Mouse (Mus musculus): ENCODE results near the gene Tut1. TPM values are rescaled to one million over a fixed set of nuclear protein-coding genes. Genes with fewer than 3 reads are reported as not detected.
A peak's percentile ranks its signal among the peaks of the same experiment; 100 is the strongest.

The Tut1 gene
- polyA plus RNA-seq, 1 experiment from 2014 or later: 26.2 TPM

DNA sequence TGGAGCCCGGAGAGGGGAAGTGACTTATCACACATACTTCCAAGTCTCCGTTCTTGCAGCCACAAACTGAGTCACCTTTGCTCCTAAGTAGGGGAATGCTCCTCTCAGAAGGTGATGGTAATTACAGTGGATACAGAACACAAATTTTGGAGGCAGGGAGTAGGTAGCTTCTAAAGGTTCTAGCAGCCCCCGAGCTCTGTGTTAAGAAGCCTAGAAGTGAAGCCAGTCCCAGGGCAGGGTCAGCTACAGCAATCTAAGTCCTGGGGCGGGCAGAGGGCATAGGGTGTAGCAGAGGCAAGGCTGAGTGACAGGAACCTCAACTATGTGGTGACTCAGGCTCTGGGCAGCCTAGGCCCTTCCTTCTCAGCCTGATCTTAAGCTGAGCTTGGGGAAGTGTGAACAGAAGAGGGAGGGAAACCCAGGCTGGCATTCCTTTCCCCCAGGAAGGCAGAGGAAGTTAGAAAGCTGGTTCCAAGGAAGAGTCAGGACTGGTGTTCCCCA is 29.6 kb downstream of the Tut1 start:
- Histone ChIP-seq H3K4me1 (ENCODE audit: control insufficient read depth, insufficient read depth, low read length) (peaks cover 22% of the 10 kb centered on the region), H3K36me3 (ENCODE audit: control insufficient read depth, insufficient read depth, low read length) (peaks cover 11% of the 10 kb centered on the region), H3K9me3 (replicated peaks; ENCODE audit: control insufficient read depth, low read length, poor library complexity, severe bottlenecking) (no peaks in the 10 kb centered on the region), H3K27me3 (ENCODE audit: control insufficient read depth, insufficient read depth, low read depth, low read length) (no peaks in the 10 kb centered on the region), H3K4me3 (ENCODE audit: low read depth, low read length) (no peak overlapping the region), H3K4me2 (ENCODE audit: low read length) (no peak overlapping the region), H3K9ac (ENCODE audit: low read depth, low read length) (no peak overlapping the region), H3K27ac (ENCODE audit: low read length) (no peak overlapping the region)
- WGBS: 59% methylated on average over 4 of the region's 4 CpGs
- no peak for ATAC-seq

DNA sequence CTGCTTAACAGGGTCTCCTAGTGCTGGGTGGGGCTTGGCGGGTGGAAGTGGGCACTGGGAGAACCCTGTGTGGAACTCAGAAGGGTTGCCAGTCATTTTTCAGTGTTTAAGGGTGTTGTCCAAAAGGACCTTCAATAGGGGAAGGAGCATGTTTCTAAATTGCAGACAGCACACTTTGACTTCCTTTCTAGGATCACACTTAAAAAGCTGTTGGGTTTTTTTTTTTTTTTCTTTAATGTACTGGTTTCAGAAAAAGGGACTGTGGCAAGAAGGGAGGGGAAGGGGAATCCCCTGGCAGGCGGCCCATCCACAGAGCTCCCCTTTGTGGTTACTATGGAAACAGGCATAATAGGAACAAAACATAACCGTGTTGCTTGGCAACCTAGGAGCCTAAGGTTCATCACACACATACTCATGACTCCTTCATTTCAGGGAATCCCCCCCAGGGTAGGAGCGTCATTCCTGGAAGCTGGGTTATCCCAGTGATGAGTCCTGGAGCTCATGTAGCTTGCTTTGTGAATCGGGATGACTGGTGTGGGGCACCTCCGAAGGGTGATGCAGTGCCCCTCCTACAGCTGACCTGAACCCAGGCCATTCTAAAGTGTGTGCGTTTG is 30.7 kb downstream of the Tut1 start:
- Histone ChIP-seq H3K36me3 (ENCODE audit: control insufficient read depth, insufficient read depth, low read length) (no peaks in the 10 kb centered on the region), H3K9ac (ENCODE audit: low read depth, low read length) (no peak overlapping the region), H3K4me1 (ENCODE audit: control insufficient read depth, insufficient read depth, low read length) (peaks cover 27% of the 10 kb centered on the region), H3K27ac (ENCODE audit: low read length) (peak overlapping the region; percentile 51), H3K4me2 (ENCODE audit: low read length) (peak overlapping the region; percentile 22), H3K9me3 (replicated peaks; ENCODE audit: control insufficient read depth, low read length, poor library complexity, severe bottlenecking) (no peaks in the 10 kb centered on the region), H3K4me3 (ENCODE audit: low read depth, low read length) (no peak overlapping the region), H3K27me3 (ENCODE audit: control insufficient read depth, insufficient read depth, low read depth, low read length) (peaks cover 6% of the 10 kb centered on the region; the same call in 1 of the 2 replicates)
- peak; percentile 75 for ATAC-seq
- WGBS: 2% methylated on average over 7 of the region's 7 CpGs

DNA sequence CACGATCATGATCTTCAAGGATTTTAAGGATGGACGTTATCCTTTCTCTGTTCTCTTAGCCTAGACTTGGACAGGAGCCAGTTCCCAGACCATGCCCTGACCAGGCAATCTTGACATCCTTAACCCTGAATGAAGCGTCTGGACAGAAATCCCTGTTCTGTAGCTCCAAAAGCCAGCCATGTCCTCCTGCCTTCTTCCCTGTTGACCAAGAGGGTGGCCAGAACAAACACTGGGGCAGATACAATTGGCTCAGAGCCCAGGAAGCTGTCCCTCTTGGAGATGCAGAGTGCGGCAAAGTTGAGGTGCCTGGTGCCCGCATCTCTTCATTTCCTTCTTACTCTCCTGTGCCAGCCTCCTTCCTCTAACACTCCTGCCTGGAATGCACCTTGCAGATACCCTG is 32.2 kb downstream of the Tut1 start:
- H3K9me3 ChIP-seq (replicated peaks; ENCODE audit: control insufficient read depth, low read length, poor library complexity, severe bottlenecking): no peaks in the 10 kb centered on the region
- no peaks in the 10 kb centered on the region for H3K36me3 ChIP-seq (ENCODE audit: control insufficient read depth, insufficient read depth, low read length)
- H3K4me2 ChIP-seq (ENCODE audit: low read length): no peak overlapping the region
- H3K27ac ChIP-seq (ENCODE audit: low read length): no peak overlapping the region
- peaks cover 38% of the 10 kb centered on the region for H3K4me1 ChIP-seq (ENCODE audit: control insufficient read depth, insufficient read depth, low read length)
- ATAC-seq: no peak
- H3K27me3 ChIP-seq (ENCODE audit: control insufficient read depth, insufficient read depth, low read depth, low read length): peaks cover 13% of the 10 kb centered on the region
- no peak overlapping the region for H3K9ac ChIP-seq (ENCODE audit: low read depth, low read length)
- 69% methylated on average over 5 of the region's 5 CpGs for WGBS
- H3K4me3 ChIP-seq (ENCODE audit: low read depth, low read length): no peak overlapping the region

DNA sequence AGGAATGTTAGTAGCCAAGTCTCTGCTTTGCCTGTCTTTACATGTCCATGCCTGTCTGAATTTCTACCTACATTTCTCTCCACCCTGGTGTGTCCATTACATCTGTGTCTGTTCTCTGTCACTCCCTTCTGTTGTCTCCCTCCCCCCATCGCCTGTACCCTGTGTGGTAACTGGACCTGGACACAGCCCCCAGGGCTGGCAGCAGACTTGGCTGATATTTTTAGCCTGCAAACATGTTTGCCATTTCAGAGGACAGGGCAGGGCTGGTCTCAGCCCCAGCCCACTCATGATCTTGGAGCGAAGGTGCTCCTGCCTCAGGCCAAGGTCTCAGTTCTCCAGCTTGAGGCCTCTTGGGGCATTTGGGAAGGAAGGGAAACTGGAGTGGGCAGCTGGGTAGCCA is 34.2 kb downstream of the Tut1 start:
- WGBS: 60% methylated on average over 2 of the region's 2 CpGs
- no peak overlapping the region for H3K4me3 ChIP-seq (ENCODE audit: low read depth, low read length)
- H3K4me1 ChIP-seq (ENCODE audit: control insufficient read depth, insufficient read depth, low read length): peaks cover 35% of the 10 kb centered on the region
- H3K9ac ChIP-seq (ENCODE audit: low read depth, low read length): no peak overlapping the region
- H3K36me3 ChIP-seq (ENCODE audit: control insufficient read depth, insufficient read depth, low read length): no peaks in the 10 kb centered on the region
- H3K27ac ChIP-seq (ENCODE audit: low read length): no peak overlapping the region
- no peaks in the 10 kb centered on the region for H3K9me3 ChIP-seq (replicated peaks; ENCODE audit: control insufficient read depth, low read length, poor library complexity, severe bottlenecking)
- no peak overlapping the region for H3K4me2 ChIP-seq (ENCODE audit: low read length)
- peaks cover 13% of the 10 kb centered on the region for H3K27me3 ChIP-seq (ENCODE audit: control insufficient read depth, insufficient read depth, low read depth, low read length)
- no peak for ATAC-seq

DNA sequence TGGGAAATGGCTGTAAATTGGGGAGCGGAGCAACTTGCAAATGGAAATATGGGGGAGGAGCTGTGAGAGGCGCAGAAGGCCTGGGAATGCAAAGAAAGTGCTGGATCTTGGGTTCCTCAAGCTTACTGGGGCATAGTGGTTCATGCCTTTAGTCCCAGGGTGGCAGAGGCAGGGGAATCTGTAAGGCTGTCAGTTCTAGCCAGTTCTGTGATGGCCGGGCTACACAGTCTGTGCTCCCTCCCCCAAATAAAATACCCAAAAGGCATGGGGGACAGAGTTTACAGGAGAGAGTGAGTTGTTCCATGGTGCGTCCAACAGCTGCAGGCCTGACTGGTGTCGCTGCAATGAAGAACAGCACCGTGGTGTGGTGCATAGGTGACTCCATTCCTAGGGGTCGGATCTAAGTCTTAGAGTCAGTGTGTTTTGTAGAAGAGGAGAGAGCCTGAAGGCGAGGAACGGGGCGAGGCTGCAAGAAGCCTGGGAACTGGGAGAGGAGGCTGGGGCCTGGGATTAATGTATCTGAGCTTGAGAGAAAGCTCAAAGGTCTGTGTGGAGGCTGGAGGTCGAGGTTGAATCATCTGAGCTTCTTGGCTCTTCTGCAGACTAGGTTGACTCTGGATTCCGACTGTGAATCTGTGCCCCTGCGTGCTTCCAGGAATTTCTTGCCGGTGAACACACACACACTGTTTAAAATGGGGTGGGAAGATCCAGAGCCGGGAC is 34.9 kb downstream of the Tut1 start:
- peaks cover 13% of the 10 kb centered on the region for H3K27me3 ChIP-seq (ENCODE audit: control insufficient read depth, insufficient read depth, low read depth, low read length)
- H3K9ac ChIP-seq (ENCODE audit: low read depth, low read length): peak overlapping the region; percentile 59; the same call in 1 of the 2 replicates
- H3K36me3 ChIP-seq (ENCODE audit: control insufficient read depth, insufficient read depth, low read length): no peaks in the 10 kb centered on the region

DNA sequence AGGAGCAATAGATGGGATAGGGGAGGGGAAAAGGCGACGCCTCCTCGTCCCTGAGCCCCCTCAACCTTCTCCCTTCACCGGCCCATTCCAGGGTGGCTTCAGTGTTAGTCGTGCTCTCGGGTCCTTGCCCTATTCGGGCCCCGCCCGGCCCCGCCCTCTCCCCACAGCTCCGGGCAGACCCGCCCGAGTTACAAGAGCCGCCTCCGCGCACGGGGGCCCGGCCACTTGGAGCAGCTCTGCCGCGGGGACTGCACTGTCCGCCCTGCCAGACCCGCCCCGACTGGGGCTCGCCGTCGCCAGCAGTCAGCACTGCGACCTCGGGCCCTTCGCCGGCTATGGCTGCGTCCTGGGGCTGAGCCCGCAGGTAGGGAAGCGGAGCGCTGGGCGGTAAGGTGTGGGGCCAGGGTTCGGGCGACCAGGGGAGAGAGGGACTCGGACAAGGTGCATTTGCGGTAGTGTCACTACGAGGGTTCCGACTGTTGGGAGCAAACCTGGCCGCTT is 35.5 kb downstream of the Tut1 start, which contains the start of gene Ahnak:
Gene Ahnak (plus strand): TSS at position 219 of the 501 bp plus-strand sequence.
- peak within 1 kb of the TSS; percentile 59 for H3K9ac ChIP-seq (ENCODE audit: low read depth, low read length)
- H3K4me3 ChIP-seq (ENCODE audit: low read depth, low read length): peak within 1 kb of the TSS; percentile 41
- H3K9me3 ChIP-seq (replicated peaks; ENCODE audit: control insufficient read depth, low read length, poor library complexity, severe bottlenecking): no peaks in the 10 kb centered on the region
- 0 out of 2 replicates have a peak, but pooled peaks have one; percentile 9 for ATAC-seq
- H3K36me3 ChIP-seq (ENCODE audit: control insufficient read depth, insufficient read depth, low read length): no peaks in the 10 kb centered on the region
- H3K4me2 ChIP-seq (ENCODE audit: low read length): peak within 1 kb of the TSS; percentile 66
- H3K27ac ChIP-seq (ENCODE audit: low read length): no peak within 1 kb of the TSS
- H3K27me3 ChIP-seq (ENCODE audit: control insufficient read depth, insufficient read depth, low read depth, low read length): peaks cover 13% of the 10 kb centered on the region
- peaks cover 29% of the 10 kb centered on the region for H3K4me1 ChIP-seq (ENCODE audit: control insufficient read depth, insufficient read depth, low read length)
- WGBS: under 1% methylated on average over 36 of the region's 42 CpGs

More for the DNA sequence above, 34.9 kb downstream of the Tut1 start:
- ATAC-seq: no peak
- Histone ChIP-seq H3K9me3 (replicated peaks; ENCODE audit: control insufficient read depth, low read length, poor library complexity, severe bottlenecking) (no peaks in the 10 kb centered on the region), H3K4me2 (ENCODE audit: low read length) (peak overlapping the region; percentile 66), H3K27ac (ENCODE audit: low read length) (no peak overlapping the region), H3K4me3 (ENCODE audit: low read depth, low read length) (peak overlapping the region; percentile 41), H3K4me1 (ENCODE audit: control insufficient read depth, insufficient read depth, low read length) (peaks cover 35% of the 10 kb centered on the region)
- WGBS: 16% methylated on average over 15 of the region's 15 CpGs

DNA sequence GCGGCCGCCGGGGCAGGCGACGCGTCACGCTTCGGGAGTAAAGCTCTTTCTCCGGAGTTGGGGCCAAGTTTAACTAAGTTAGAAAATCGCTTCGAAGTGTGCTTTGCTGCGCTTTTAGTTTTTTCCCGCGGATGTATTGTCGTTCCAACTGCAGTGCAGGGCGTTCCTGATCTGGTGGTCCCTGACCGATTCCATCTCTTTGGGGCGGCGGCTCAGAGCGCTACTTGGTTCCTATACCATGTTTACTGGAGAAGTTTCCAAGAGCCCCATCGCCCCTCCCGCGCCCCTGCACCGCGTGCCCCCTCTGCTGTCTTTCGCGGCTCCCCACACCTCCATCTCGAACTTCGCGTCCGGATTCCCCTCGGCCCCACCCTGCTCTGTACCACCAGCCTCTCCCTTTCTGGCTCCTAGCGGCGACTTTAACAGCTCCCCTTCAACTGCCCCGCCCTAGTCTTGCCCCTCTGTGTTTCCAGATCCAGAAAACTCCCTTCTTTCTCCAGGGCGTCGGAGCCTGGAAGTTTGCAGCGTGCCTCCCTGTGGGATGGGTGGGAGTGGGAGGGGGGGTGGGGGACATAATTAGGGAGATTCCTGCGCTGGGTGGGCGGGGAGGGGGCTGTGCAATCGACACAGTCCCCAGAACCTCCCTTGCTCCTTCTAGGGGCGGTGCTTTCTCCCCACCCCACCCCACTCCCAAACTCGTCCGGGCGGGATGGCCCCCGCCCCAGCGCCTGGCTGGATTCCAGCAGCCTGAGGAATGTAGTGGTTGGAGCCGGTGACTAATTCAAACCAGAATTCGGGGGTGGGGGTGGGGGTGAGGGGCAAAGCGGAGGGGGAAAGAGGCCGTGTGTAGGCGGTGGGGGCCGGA is 36.2 kb downstream of the Tut1 start:
- Histone ChIP-seq H3K4me1 (ENCODE audit: control insufficient read depth, insufficient read depth, low read length) (peaks cover 23% of the 10 kb centered on the region), H3K9ac (ENCODE audit: low read depth, low read length) (peak overlapping the region; percentile 59), H3K9me3 (replicated peaks; ENCODE audit: control insufficient read depth, low read length, poor library complexity, severe bottlenecking) (no peaks in the 10 kb centered on the region), H3K36me3 (ENCODE audit: control insufficient read depth, insufficient read depth, low read length) (no peaks in the 10 kb centered on the region), H3K4me2 (ENCODE audit: low read length) (peak overlapping the region; percentile 66), H3K4me3 (ENCODE audit: low read depth, low read length) (peak overlapping the region; percentile 41), H3K27me3 (ENCODE audit: control insufficient read depth, insufficient read depth, low read depth, low read length) (peaks cover 13% of the 10 kb centered on the region), H3K27ac (ENCODE audit: low read length) (no peak overlapping the region)
- WGBS: under 1% methylated on average over 53 of the region's 53 CpGs
- peak; percentile 25 for ATAC-seq

DNA sequence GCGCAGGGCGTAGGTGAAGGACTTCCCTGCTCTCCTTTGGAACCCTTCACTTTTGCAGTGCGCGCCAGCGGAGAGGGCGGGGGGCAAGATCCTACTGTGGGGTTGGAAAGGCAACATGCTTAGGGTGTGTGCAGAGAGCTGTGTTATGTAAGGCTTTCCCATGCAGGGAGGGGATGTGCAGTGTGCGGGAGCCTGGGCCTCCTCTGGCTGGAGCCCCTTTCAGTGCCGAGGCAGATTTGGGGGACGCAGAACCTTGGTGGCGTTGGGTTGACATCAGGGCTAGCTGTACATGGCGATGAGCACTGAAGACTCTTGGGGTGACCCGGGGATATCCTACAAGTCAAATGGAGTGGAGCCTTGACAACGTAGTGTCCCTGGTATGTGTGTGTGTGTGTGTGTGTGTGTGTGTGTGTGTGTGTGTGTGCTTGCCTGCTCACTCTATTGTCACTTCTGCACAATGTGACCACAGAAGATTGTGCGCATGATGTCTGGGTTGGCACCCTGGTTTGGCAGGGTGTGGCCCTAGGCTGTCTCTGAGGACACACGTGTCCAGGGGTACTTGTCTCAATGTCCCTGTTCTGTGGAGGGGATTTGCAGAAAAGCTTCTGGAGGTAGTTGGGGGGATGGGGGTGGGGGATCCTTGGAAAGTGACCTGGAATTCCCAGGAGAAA is 36.9 kb downstream of the Tut1 start:
- peaks cover 13% of the 10 kb centered on the region for H3K27me3 ChIP-seq (ENCODE audit: control insufficient read depth, insufficient read depth, low read depth, low read length)
- H3K9me3 ChIP-seq (replicated peaks; ENCODE audit: control insufficient read depth, low read length, poor library complexity, severe bottlenecking): no peaks in the 10 kb centered on the region
- 17% methylated on average over 15 of the region's 15 CpGs for WGBS
- H3K9ac ChIP-seq (ENCODE audit: low read depth, low read length): peak overlapping the region; percentile 59; the same call in 1 of the 2 replicates
- H3K27ac ChIP-seq (ENCODE audit: low read length): no peak overlapping the region
- H3K4me2 ChIP-seq (ENCODE audit: low read length): peak overlapping the region; percentile 66
- no peaks in the 10 kb centered on the region for H3K36me3 ChIP-seq (ENCODE audit: control insufficient read depth, insufficient read depth, low read length)
- ATAC-seq: peak; percentile 57
- peak overlapping the region; percentile 41 for H3K4me3 ChIP-seq (ENCODE audit: low read depth, low read length)
- peaks cover 16% of the 10 kb centered on the region for H3K4me1 ChIP-seq (ENCODE audit: control insufficient read depth, insufficient read depth, low read length)
